Mouse (Mus musculus): ENCODE measurements around the gene Ccdc185. TPM values are rescaled to one million over a fixed set of nuclear protein-coding genes. Genes with fewer than 3 reads are reported as not detected.

Ccdc185 gene
- polyA plus RNA-seq, 1 experiment, result not detected

DNA sequence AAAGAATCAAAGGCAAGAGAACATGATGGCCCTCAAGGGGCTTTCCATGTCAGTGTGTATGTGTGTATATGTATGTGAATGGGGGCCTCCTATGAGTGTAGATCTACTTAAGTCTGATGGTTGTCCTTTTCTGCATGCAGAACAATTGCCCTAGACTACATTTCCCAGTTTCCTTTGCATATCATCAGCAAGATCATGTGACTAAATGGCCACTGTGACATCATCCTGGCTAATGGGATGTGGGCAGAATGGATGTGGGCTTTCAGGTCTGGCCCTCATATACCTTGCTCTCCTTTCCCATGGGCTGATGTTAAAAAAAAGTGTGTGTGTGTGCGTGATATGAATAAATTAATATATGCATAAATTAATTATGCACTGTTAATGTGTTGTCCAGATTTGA is 9.8 kb upstream of the Ccdc185 start:
- H3K4me1 ChIP-seq (ENCODE audit: control insufficient read depth, insufficient read depth, low read length), result peaks cover 7% of the 10 kb centered on the region
- no peak overlapping the region for H3K4me3 ChIP-seq (ENCODE audit: insufficient read depth, low read depth, low read length)
- H3K27ac ChIP-seq (ENCODE audit: insufficient read depth, low read depth, low read length), result no peak overlapping the region
- 97% methylated on average over 1 of the region's 1 CpGs for WGBS
- TF ChIP-seq CTCF (IDR thresholded peaks at IDR 0.05; ENCODE audit: insufficient read depth, low read depth, low read length), result no peak
- TF ChIP-seq POLR2A (IDR thresholded peaks at IDR 0.05; ENCODE audit: insufficient read depth, low read depth, low read length), result no peak

GRCm38 (mm10) chr1:182754865-182755264 is 5.9 kb upstream of the Ccdc185 start:
- WGBS, result 85% methylated on average over 5 of the region's 5 CpGs
- Histone ChIP-seq H3K27ac (ENCODE audit: insufficient read depth, low read depth, low read length) (no peak overlapping the region), H3K4me1 (ENCODE audit: control insufficient read depth, insufficient read depth, low read length) (no peaks in the 10 kb centered on the region), H3K4me3 (ENCODE audit: insufficient read depth, low read depth, low read length) (no peak overlapping the region)
- TF ChIP-seq CTCF (IDR thresholded peaks at IDR 0.05; ENCODE audit: insufficient read depth, low read depth, low read length), result no peak
- TF ChIP-seq POLR2A (IDR thresholded peaks at IDR 0.05; ENCODE audit: insufficient read depth, low read depth, low read length), result no peak

DNA sequence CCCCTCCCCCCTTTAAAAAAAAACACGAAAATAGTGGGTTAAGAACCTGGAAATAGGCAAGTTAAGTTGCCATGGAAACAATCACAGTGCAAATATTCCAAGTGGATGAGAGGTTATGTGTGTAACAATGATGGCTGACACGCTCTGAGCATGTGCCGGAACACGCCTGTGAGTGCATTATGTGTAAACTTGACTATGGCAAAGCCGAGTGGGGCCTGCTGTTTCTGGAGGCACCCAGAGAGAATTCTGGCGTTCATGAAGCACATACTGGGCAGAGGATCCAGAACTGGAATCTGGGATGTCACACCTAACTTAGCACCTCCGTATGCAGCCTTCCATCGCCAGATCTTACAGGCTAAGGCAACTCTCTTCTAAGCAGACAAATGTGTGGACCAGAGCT is 4.7 kb upstream of the Ccdc185 start:
- no peak overlapping the region for H3K4me3 ChIP-seq (ENCODE audit: insufficient read depth, low read depth, low read length)
- WGBS, result 69% methylated on average over 8 of the region's 8 CpGs
- no peaks in the 10 kb centered on the region for H3K4me1 ChIP-seq (ENCODE audit: control insufficient read depth, insufficient read depth, low read length)
- TF ChIP-seq POLR2A (IDR thresholded peaks at IDR 0.05; ENCODE audit: insufficient read depth, low read depth, low read length) (no peak), CTCF (IDR thresholded peaks at IDR 0.05; ENCODE audit: insufficient read depth, low read depth, low read length) (no peak)
- H3K27ac ChIP-seq (ENCODE audit: insufficient read depth, low read depth, low read length), result no peak overlapping the region

DNA sequence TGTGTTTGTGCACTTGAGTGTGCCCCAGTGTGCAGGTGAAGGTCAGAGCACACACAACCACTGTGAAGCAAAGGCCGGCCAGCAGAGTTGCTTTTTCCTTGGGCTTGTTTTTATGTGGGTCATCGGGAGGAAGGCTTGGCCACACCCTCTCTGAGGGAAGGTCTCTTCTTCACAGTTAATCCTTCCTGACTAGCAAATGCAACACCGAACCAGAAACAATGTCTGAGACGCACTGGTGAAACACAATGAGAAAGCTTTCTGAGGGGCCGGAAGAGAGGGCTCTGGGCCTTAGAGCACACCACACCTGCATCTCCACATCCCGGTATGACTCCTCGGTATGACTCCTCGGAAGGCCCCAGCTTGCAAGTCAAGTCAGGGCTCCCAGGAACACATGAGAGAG is 2.3 kb upstream of the Ccdc185 start:
- H3K4me1 ChIP-seq (ENCODE audit: control insufficient read depth, insufficient read depth, low read length), result no peaks in the 10 kb centered on the region
- no peak overlapping the region for H3K4me3 ChIP-seq (ENCODE audit: insufficient read depth, low read depth, low read length)
- H3K27ac ChIP-seq (ENCODE audit: insufficient read depth, low read depth, low read length), result no peak overlapping the region
- WGBS, result 63% methylated on average over 8 of the region's 8 CpGs
- TF ChIP-seq POLR2A (IDR thresholded peaks at IDR 0.05; ENCODE audit: insufficient read depth, low read depth, low read length), result no peak
- no peak for TF ChIP-seq CTCF (IDR thresholded peaks at IDR 0.05; ENCODE audit: insufficient read depth, low read depth, low read length)

DNA sequence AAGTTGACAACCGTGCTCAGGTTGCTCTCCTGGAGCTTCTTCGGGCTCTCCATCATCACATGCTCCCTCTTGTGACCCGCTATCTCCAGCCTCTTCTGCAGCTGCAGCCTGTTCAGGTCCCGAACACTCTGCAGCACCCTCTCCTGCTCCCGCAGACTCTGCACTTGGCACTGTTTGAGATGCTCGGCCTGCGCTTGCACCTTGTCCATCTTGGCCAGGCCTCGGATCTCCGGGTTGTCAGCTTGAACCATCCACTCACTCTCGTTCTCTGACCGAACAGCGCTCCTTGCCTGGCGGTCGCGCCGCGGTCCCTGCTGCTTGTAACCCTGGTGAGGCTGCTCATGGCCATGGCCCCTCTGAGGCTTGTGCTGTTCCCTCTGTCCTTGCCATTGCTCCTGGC is 1.1 kb downstream of the Ccdc185 start:
- WGBS, result 92% methylated on average over 17 of the region's 17 CpGs
- no peak overlapping the region for H3K4me3 ChIP-seq (ENCODE audit: insufficient read depth, low read depth, low read length)
- H3K4me1 ChIP-seq (ENCODE audit: control insufficient read depth, insufficient read depth, low read length), result no peaks in the 10 kb centered on the region; the same call in 1 of the 2 replicates
- TF ChIP-seq POLR2A (IDR thresholded peaks at IDR 0.05; ENCODE audit: insufficient read depth, low read depth, low read length) (no peak), CTCF (IDR thresholded peaks at IDR 0.05; ENCODE audit: insufficient read depth, low read depth, low read length) (no peak)
- H3K27ac ChIP-seq (ENCODE audit: insufficient read depth, low read depth, low read length), result no peak overlapping the region

DNA sequence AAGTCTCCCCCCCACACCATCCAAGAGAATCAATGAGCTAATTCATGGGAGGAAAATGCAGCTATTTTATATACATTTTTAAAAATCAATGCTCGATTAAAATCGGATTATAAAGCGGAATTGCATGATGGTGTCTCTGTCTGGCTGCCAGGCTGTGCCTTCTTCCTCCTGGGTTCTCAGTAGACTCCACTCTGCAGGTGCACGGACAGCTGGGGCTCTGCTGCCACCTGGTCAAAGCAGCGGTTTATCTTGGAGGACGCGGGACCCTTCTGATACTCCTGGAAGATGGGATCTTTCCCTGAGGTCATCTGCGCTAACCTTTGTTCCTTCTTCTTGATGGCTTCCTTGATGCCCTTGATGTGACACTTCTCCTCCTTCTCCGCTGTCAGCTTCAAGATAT is 1.9 kb downstream of the Ccdc185 start:
- Histone ChIP-seq H3K27ac (ENCODE audit: insufficient read depth, low read depth, low read length) (no peak overlapping the region), H3K4me3 (ENCODE audit: insufficient read depth, low read depth, low read length) (no peak overlapping the region), H3K4me1 (ENCODE audit: control insufficient read depth, insufficient read depth, low read length) (no peaks in the 10 kb centered on the region; the same call in 1 of the 2 replicates)
- WGBS, result 93% methylated on average over 9 of the region's 9 CpGs
- TF ChIP-seq CTCF (IDR thresholded peaks at IDR 0.05; ENCODE audit: insufficient read depth, low read depth, low read length) (no peak), POLR2A (IDR thresholded peaks at IDR 0.05; ENCODE audit: insufficient read depth, low read depth, low read length) (no peak)

DNA sequence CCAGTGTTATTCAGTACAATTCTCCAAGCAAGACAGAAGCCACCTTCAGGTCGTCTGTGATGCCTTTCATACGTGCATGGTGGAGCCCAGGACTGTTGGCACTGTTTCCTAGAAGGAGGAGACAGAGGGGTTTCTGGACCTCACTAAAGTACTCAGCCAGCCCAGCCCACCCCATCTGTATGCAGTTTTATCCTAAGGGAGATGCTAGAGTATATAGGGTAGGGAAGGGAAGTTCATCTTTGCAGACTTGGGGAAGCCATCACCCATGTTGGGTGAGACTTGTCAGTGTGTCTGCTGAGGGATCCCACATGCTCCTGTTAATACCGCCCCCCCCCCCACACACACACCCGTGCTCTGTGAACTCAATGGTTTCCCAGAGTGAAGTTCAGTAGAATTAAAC is 13.1 kb downstream of the Ccdc185 start:
- Histone ChIP-seq H3K27ac (ENCODE audit: insufficient read depth, low read depth, low read length) (no peak overlapping the region), H3K4me1 (ENCODE audit: control insufficient read depth, insufficient read depth, low read length) (peaks cover 3% of the 10 kb centered on the region; the same call in 1 of the 2 replicates), H3K4me3 (ENCODE audit: insufficient read depth, low read depth, low read length) (no peak overlapping the region)
- TF ChIP-seq CTCF (IDR thresholded peaks at IDR 0.05; ENCODE audit: insufficient read depth, low read depth, low read length), result no peak
- TF ChIP-seq POLR2A (IDR thresholded peaks at IDR 0.05; ENCODE audit: insufficient read depth, low read depth, low read length), result no peak
- 71% methylated on average over 4 of the region's 4 CpGs for WGBS

GRCm38 (mm10) chr1:182732695-182733094 is 16.3 kb downstream of the Ccdc185 start:
- TF ChIP-seq CTCF (IDR thresholded peaks at IDR 0.05; ENCODE audit: insufficient read depth, low read depth, low read length) (no peak), POLR2A (IDR thresholded peaks at IDR 0.05; ENCODE audit: insufficient read depth, low read depth, low read length) (no peak)
- Histone ChIP-seq H3K27ac (ENCODE audit: insufficient read depth, low read depth, low read length) (no peak overlapping the region), H3K4me3 (ENCODE audit: insufficient read depth, low read depth, low read length) (no peak overlapping the region), H3K4me1 (ENCODE audit: control insufficient read depth, insufficient read depth, low read length) (peaks cover 10% of the 10 kb centered on the region)
- WGBS, result 78% methylated on average over 7 of the region's 7 CpGs

GRCm38 (mm10) chr1:182729002-182729401 is 20.0 kb downstream of the Ccdc185 start:
- no peak for TF ChIP-seq POLR2A (IDR thresholded peaks at IDR 0.05; ENCODE audit: insufficient read depth, low read depth, low read length)
- TF ChIP-seq CTCF (IDR thresholded peaks at IDR 0.05; ENCODE audit: insufficient read depth, low read depth, low read length), result no peak
- H3K4me3 ChIP-seq (ENCODE audit: insufficient read depth, low read depth, low read length), result no peak overlapping the region
- H3K4me1 ChIP-seq (ENCODE audit: control insufficient read depth, insufficient read depth, low read length), result peaks cover 10% of the 10 kb centered on the region
- H3K27ac ChIP-seq (ENCODE audit: insufficient read depth, low read depth, low read length), result no peak overlapping the region
- 51% methylated on average over 9 of the region's 9 CpGs for WGBS

GRCm38 (mm10) chr1:182727541-182727940 is 21.4 kb downstream of the Ccdc185 start:
- H3K4me1 ChIP-seq (ENCODE audit: control insufficient read depth, insufficient read depth, low read length), result peaks cover 10% of the 10 kb centered on the region
- 71% methylated on average over 12 of the region's 12 CpGs for WGBS
- no peak overlapping the region for H3K27ac ChIP-seq (ENCODE audit: insufficient read depth, low read depth, low read length)
- TF ChIP-seq CTCF (IDR thresholded peaks at IDR 0.05; ENCODE audit: insufficient read depth, low read depth, low read length), result no peak
- TF ChIP-seq POLR2A (IDR thresholded peaks at IDR 0.05; ENCODE audit: insufficient read depth, low read depth, low read length), result no peak
- no peak overlapping the region for H3K4me3 ChIP-seq (ENCODE audit: insufficient read depth, low read depth, low read length)

Data from olfactory bulb, adult 2 months (tissue).